Mouse (Mus musculus) limb, embryonic 10.5 days (tissue): ENCODE measurements around the gene Phtf2. TPM values are rescaled to one million over a fixed set of nuclear protein-coding genes. Genes with fewer than 3 reads are reported as not detected.

Source experiments
- DNase-seq: peaks from one replicate; pipeline ENCODE4 v3.0.0-alpha.2; 2017; ENCODE audit warnings: low spot score
- H3K27ac ChIP-seq: fragments of 300-500 bp; sonication (generic); 2 replicates; pipeline ENCODE4 v1.5.1; 2016; ENCODE audit warnings: mild to moderate bottlenecking
- H3K27me3 ChIP-seq: fragments of 300-500 bp; sonication (generic); 2 replicates; pipeline ENCODE4 v1.6.1; 2016; ENCODE audit warnings: low read depth, mild to moderate bottlenecking; ENCODE audit not compliant: poor library complexity, severe bottlenecking
- H3K36me3 ChIP-seq: fragments of 300-500 bp; sonication (generic); 2 replicates; pipeline ENCODE4 v1.6.1; 2016; ENCODE audit warnings: mild to moderate bottlenecking, moderate library complexity
- H3K4me1 ChIP-seq: fragments of 300-500 bp; sonication (generic); 2 replicates; pipeline ENCODE4 v1.6.1; 2016
- H3K4me3 ChIP-seq: fragments of 300-500 bp; sonication (generic); 2 replicates; pipeline ENCODE4 v1.5.1; 2016; ENCODE audit warnings: mild to moderate bottlenecking, moderate library complexity
- H3K9me3 ChIP-seq: fragments of 300-500 bp; sonication (generic); replicated peaks from 2 replicates; pipeline ENCODE4 v1.6.1; 2016; ENCODE audit warnings: mild to moderate bottlenecking
- WGBS: fragments of 180-500 bp; shearing (Covaris S2); methylation state at CpG from one replicate; pipeline ENCODE4 v1.1.7; 2016; 5-methylcytosine and 5-hydroxymethylcytosine counted together
- polyA plus RNA-seq: library from polyadenylated mRNA; unstranded; fragments of >200 nt; fragmentation: Nextera tagmentation; extraction: Ambion mirVana; gene quantifications from 2 replicates; pipeline ENCODE4 v1.2.1, GENCODE M21; 2016

Phtf2 gene
- polyA plus RNA-seq, 1 experiment from 2014 or later, result 20.2 TPM

- no peak for DNase-seq
- H3K27me3 ChIP-seq, result no peaks in the 10 kb centered on the region
- no peak overlapping the region for H3K4me3 ChIP-seq
- no peaks in the 10 kb centered on the region for H3K4me1 ChIP-seq
- no peak overlapping the region for H3K27ac ChIP-seq
- H3K36me3 ChIP-seq, result peaks cover 54% of the 10 kb centered on the region
- no peaks in the 10 kb centered on the region for H3K9me3 ChIP-seq
- 88% methylated on average over 2 of the region's 2 CpGs for WGBS
Measured at GRCm38 (mm10) chr5:20904647-20905046, 22.7 kb upstream of the Phtf2 start.

GRCm38 (mm10) chr5:20897446-20898167 lies 15.7 kb upstream of the Phtf2 start:
- Histone ChIP-seq H3K27me3 (no peaks in the 10 kb centered on the region), H3K4me3 (no peak overlapping the region), H3K36me3 (peaks cover 58% of the 10 kb centered on the region), H3K9me3 (no peaks in the 10 kb centered on the region), H3K27ac (no peak overlapping the region), H3K4me1 (no peaks in the 10 kb centered on the region)
- DNase-seq, result no peak
- 92% methylated on average over 2 of the region's 2 CpGs for WGBS

- 75% methylated on average over 4 of the region's 4 CpGs for WGBS
- H3K9me3 ChIP-seq, result no peaks in the 10 kb centered on the region
- 0 out of 2 replicates have a peak overlapping the region, but pooled peaks have one; percentile 88 for H3K4me3 ChIP-seq
- DNase-seq, result no peak
- peaks cover 16% of the 10 kb centered on the region for H3K4me1 ChIP-seq
- no peaks in the 10 kb centered on the region for H3K27me3 ChIP-seq
- H3K36me3 ChIP-seq, result peaks cover 26% of the 10 kb centered on the region
- no peak overlapping the region for H3K27ac ChIP-seq
Measured at GRCm38 (mm10) chr5:20884036-20884620, 2.2 kb upstream of the Phtf2 start.

DNA sequence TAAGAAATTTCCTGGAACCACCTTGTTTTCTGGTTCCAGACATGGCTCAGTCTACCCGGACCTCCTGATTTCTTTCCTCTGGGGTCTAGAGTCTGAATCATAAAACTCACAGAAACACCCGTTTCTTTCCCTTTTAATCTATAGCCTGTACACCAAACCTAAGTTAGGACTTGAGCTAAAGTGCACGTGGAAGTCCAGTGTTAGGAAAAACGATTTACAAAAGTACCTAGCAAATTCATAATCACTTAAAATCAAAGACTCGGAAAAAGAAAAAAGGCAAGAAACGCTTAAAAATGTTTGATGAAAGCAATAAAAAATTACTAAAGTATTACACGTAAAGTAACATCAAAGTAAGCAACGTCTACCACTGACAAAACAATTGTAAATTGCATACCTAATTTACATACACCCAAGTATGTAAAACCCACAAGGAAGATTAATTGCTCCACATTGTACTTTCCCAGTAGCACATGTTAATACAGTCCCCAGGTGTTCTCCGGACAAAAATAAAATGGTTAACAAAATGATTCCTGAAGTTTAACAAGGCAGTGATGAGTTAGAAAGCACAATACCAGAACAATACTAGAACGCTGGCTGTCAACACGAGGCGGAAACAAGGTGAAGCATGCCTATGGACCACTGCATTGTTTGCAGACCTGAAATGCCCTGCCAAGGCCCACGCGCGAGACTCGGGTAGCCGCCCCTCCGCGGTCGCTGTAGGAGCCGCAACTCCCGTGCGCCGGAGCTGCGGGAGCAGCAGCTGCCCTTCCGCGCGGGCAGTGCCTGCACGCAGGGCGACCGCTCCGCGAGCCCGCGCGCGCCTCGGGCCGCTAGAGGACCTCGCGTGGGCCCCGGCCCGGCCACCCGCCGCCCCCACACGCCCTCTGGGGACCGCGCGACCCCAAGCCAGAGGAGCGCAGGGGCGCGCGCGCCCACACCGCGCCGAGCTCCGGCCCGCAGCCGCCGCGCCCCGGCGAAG lies 838 bp downstream of the Phtf2 start:
- no peaks in the 10 kb centered on the region for H3K9me3 ChIP-seq
- H3K36me3 ChIP-seq, result peaks cover 11% of the 10 kb centered on the region
- H3K4me3 ChIP-seq, result peak overlapping the region; percentile 88
- DNase-seq, result peak; percentile 77
- 2% methylated on average over 64 of the region's 64 CpGs for WGBS
- peak overlapping the region; percentile 97 for H3K27ac ChIP-seq
- H3K27me3 ChIP-seq, result no peaks in the 10 kb centered on the region
- H3K4me1 ChIP-seq, result peaks cover 16% of the 10 kb centered on the region

- H3K4me3 ChIP-seq, result peak overlapping the region; percentile 88
- peak overlapping the region; percentile 97 for H3K27ac ChIP-seq
Measured at GRCm38 (mm10) chr5:20880386-20880785, 1.5 kb downstream of the Phtf2 start.

DNA sequence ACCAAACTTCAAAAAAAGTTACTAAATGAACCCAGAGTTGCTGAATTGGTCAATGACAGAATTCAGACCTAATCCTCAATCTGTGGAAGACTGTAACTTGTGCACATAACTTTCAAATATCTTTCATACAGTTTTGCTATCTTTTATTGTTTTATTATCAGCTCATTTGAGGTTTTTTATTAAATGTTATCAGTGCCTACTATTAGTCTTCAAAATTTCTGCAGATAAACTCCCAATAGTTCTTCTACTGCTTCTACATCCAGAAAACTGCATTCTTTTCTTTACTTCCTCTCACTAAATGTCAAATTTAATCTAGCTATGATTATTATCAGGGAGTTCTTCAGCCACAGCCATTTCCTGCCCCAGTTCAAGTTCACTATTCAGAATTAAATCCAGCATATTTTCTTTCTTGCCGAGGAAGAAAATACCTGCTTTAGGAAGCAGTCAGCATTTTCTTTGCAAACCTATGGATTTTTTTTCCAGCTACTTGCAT lies 4.9 kb downstream of the Phtf2 start:
- H3K4me3 ChIP-seq, result no peak overlapping the region
- H3K36me3 ChIP-seq, result no peaks in the 10 kb centered on the region
- H3K27me3 ChIP-seq, result no peaks in the 10 kb centered on the region
- DNase-seq, result no peak
- no peaks in the 10 kb centered on the region for H3K9me3 ChIP-seq
- H3K27ac ChIP-seq, result no peak overlapping the region
- WGBS, result 86% methylated on average over 1 of the region's 1 CpGs
- H3K4me1 ChIP-seq, result peaks cover 5% of the 10 kb centered on the region; the same call in 1 of the 2 replicates

More at GRCm38 (mm10) chr5:20880386-20880785, 1.5 kb downstream of the Phtf2 start:
- Histone ChIP-seq H3K27me3 (no peaks in the 10 kb centered on the region), H3K36me3 (peaks cover 4% of the 10 kb centered on the region), H3K9me3 (no peaks in the 10 kb centered on the region), H3K4me1 (peaks cover 16% of the 10 kb centered on the region)
- DNase-seq, result no peak
- WGBS, result 75% methylated on average over 2 of the region's 2 CpGs

- Histone ChIP-seq H3K27me3 (no peaks in the 10 kb centered on the region), H3K36me3 (no peaks in the 10 kb centered on the region), H3K9me3 (no peaks in the 10 kb centered on the region), H3K4me1 (no peaks in the 10 kb centered on the region), H3K27ac (no peak overlapping the region), H3K4me3 (no peak overlapping the region)
- DNase-seq, result no peak
- 90% methylated on average over 1 of the region's 1 CpGs for WGBS
Measured at GRCm38 (mm10) chr5:20873146-20873545, 8.8 kb downstream of the Phtf2 start.

DNA sequence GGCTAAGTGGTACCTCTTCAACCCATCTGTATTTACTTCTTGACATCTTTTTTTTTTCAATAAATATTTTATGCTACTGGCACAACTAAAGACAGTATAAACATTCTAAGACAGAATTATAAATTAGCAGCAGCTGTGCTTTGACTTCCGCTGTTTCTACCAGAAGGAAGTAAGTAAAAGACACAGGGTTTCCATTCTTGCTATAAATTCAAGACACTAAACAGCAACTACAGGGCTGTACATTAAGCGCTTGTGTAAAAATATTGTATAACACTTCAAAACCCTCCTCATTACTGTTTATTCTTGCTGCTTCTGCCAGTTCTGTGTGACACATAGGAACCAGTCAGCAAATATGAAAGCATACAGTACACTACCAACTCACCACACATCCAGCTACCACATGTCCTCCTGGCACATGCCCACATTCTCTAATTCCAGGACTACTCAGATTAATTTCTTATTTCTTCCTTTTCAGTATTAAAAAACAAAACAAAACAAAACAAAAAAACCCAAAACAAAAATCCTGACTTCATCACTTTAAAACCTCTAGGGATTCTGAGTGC lies 16.6 kb downstream of the Phtf2 start:
- 93% methylated on average over 2 of the region's 2 CpGs for WGBS
- H3K4me1 ChIP-seq, result no peaks in the 10 kb centered on the region
- H3K4me3 ChIP-seq, result no peak overlapping the region
- no peaks in the 10 kb centered on the region for H3K27me3 ChIP-seq
- no peaks in the 10 kb centered on the region for H3K36me3 ChIP-seq
- no peak for DNase-seq
- H3K9me3 ChIP-seq, result no peaks in the 10 kb centered on the region
- no peak overlapping the region for H3K27ac ChIP-seq

GRCm38 (mm10) chr5:20864216-20864969 lies 17.5 kb downstream of the Phtf2 start:
- Histone ChIP-seq H3K9me3 (no peaks in the 10 kb centered on the region), H3K4me3 (no peak overlapping the region), H3K27ac (no peak overlapping the region), H3K27me3 (no peaks in the 10 kb centered on the region), H3K4me1 (no peaks in the 10 kb centered on the region), H3K36me3 (peaks cover under 1% of the 10 kb centered on the region)
- DNase-seq, result no peak
- 83% methylated on average over 4 of the region's 4 CpGs for WGBS

DNA sequence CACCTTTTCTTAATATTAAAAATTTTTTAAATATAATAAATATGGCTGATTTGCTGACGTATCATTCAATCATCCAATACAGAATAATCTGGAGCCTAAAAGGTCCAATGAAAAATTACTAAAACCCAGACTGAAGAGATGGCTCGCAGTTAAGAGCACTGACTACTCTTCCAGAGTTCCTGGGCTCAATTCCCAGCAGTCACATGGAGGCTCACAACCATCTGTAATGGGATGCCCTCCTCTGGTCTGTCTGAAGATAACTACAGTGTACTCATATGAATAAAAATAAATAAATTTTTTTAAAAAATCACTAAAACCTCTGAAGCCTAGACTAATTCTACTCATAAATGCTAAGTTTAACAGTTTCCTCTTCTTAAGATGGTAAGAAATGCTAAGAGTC lies 20.0 kb downstream of the Phtf2 start:
- WGBS, result 92% methylated on average over 2 of the region's 2 CpGs
- DNase-seq, result no peak
- H3K4me1 ChIP-seq, result no peaks in the 10 kb centered on the region
- no peaks in the 10 kb centered on the region for H3K27me3 ChIP-seq
- H3K36me3 ChIP-seq, result peaks cover 7% of the 10 kb centered on the region
- no peak overlapping the region for H3K27ac ChIP-seq
- no peak overlapping the region for H3K4me3 ChIP-seq
- no peaks in the 10 kb centered on the region for H3K9me3 ChIP-seq

- H3K4me1 ChIP-seq, result no peaks in the 10 kb centered on the region
- no peaks in the 10 kb centered on the region for H3K27me3 ChIP-seq
- H3K4me3 ChIP-seq, result no peak overlapping the region
- no peaks in the 10 kb centered on the region for H3K9me3 ChIP-seq
- peaks cover 7% of the 10 kb centered on the region for H3K36me3 ChIP-seq
- no peak for DNase-seq
- 92% methylated on average over 4 of the region's 4 CpGs for WGBS
- H3K27ac ChIP-seq, result no peak overlapping the region
Measured at GRCm38 (mm10) chr5:20860565-20860964, 21.4 kb downstream of the Phtf2 start.

DNA sequence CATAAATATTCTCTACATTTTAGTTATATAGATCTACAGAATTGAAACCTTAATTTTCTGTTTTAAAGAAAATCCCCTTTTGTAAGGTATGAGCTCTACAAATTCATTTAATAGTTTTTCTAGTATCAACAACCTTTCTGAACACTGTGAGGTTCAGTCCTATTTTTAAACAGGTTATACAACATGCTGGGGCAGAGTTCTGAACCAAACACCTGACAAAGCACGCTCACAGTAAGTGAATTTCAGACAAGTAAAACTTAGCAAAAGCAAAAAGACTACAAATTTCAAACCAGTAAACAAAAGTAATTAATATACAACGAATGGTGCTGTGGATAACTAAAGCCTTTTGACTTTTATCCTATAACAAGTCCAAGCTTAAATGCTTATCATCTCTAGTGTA lies 23.5 kb downstream of the Phtf2 start:
- Histone ChIP-seq H3K36me3 (peaks cover 10% of the 10 kb centered on the region), H3K4me1 (no peaks in the 10 kb centered on the region), H3K9me3 (no peaks in the 10 kb centered on the region), H3K27me3 (no peaks in the 10 kb centered on the region), H3K27ac (no peak overlapping the region), H3K4me3 (no peak overlapping the region)
- no peak for DNase-seq
- 93% methylated on average over 2 of the region's 2 CpGs for WGBS
